Mouse (Mus musculus) embryonic facial prominence, embryonic 14.5 days (tissue): ENCODE data around the gene Mybbp1a. TPM values are rescaled to one million over a fixed set of nuclear protein-coding genes. Genes with fewer than 3 reads are reported as not detected.

ENCODE experiments used
- ATAC-seq: fragments of 200-750 bp; cut with Nextera tagmentation; 2 replicates; pipeline ENCODE4 v1.8.0; 2017; ENCODE audit warnings: low read depth, moderate number of reproducible peaks, moderate TSS enrichment
- DNase-seq: peaks from one replicate; pipeline ENCODE4 v3.0.0-alpha.2; 2015; ENCODE audit warnings: low spot score
- H3K27ac ChIP-seq: fragments of 300-500 bp; sonication (generic); replicated peaks from 2 replicates; pipeline ENCODE4 v1.5.1; 2014; ENCODE audit warnings: low read depth, mild to moderate bottlenecking, low read length, moderate library complexity
- H3K27me3 ChIP-seq: fragments of 300-500 bp; sonication (generic); replicated peaks from 2 replicates; pipeline ENCODE4 v1.6.1; 2014; ENCODE audit warnings: low read length; ENCODE audit not compliant: control insufficient read depth, insufficient read depth
- H3K36me3 ChIP-seq: fragments of 300-500 bp; sonication (generic); 2 replicates; pipeline ENCODE4 v1.6.1; 2014; ENCODE audit warnings: low read length, mixed read lengths; ENCODE audit not compliant: control insufficient read depth, insufficient read depth
- H3K4me1 ChIP-seq: fragments of 300-500 bp; sonication (generic); 2 replicates; pipeline ENCODE4 v1.6.1; 2014; ENCODE audit warnings: antibody characterized with exemption, low read length; ENCODE audit not compliant: control insufficient read depth, insufficient read depth
- H3K4me2 ChIP-seq: fragments of 300-500 bp; sonication (generic); 2 replicates; pipeline ENCODE4 v1.6.1; 2014; ENCODE audit warnings: low read depth, mild to moderate bottlenecking, low read length, moderate library complexity, mixed read lengths
- H3K4me3 ChIP-seq: fragments of 300-500 bp; sonication (generic); 2 replicates; pipeline ENCODE4 v1.5.1; 2014; ENCODE audit warnings: low read depth, mild to moderate bottlenecking, low read length
- H3K9ac ChIP-seq: fragments of 300-500 bp; sonication (generic); 2 replicates; pipeline ENCODE4 v1.6.1; 2014; ENCODE audit warnings: low read depth, mild to moderate bottlenecking, low read length, moderate library complexity, mixed read lengths
- H3K9me3 ChIP-seq: fragments of 300-500 bp; sonication (generic); 2 replicates; pipeline ENCODE4 v1.6.1; 2016; ENCODE audit warnings: low read length; ENCODE audit not compliant: control insufficient read depth
- WGBS: fragments of 180-500 bp; shearing (Covaris S2); extraction: QIAGEN DNeasy Blood & Tissue Kit; methylation state at CpG from one replicate; pipeline ENCODE4 v1.1.7; 2014; 5-methylcytosine and 5-hydroxymethylcytosine counted together
- polyA plus RNA-seq: library from polyadenylated mRNA; unstranded; fragments of >200 nt; fragmentation: Nextera tagmentation; extraction: Ambion mirVana; gene quantifications from 2 replicates; pipeline ENCODE4 v1.2.1, GENCODE M21; 2014

Gene Mybbp1a
- polyA plus RNA-seq, 1 experiment from 2014 or later = 114 TPM

- DNase-seq = no peak
- Histone ChIP-seq H3K4me3 (peak overlapping the region; percentile 62), H3K4me2 (peak overlapping the region; percentile 100), H3K9ac (0 out of 2 replicates have a peak overlapping the region, but pooled peaks have one; percentile 45), H3K27me3 (0 out of 2 replicates have a peak, but pooled peaks cover 8% of the 10 kb centered on the region), H3K9me3 (no peaks in the 10 kb centered on the region), H3K4me1 (peaks cover 7% of the 10 kb centered on the region; the same call in 1 of the 2 replicates), H3K27ac (no peak overlapping the region), H3K36me3 (no peaks in the 10 kb centered on the region)
- no peak for ATAC-seq
- 77% methylated on average over 12 of the region's 12 CpGs for WGBS
Observed at GRCm38 (mm10) chr11:72409649-72410385, 31.3 kb upstream of the Mybbp1a start.

- no peaks in the 10 kb centered on the region for H3K9me3 ChIP-seq
- H3K4me2 ChIP-seq = peak overlapping the region; percentile 100
- 0 out of 2 replicates have a peak, but pooled peaks cover 8% of the 10 kb centered on the region for H3K27me3 ChIP-seq
- H3K36me3 ChIP-seq = no peaks in the 10 kb centered on the region
- ATAC-seq = no peak
- peak overlapping the region; percentile 62 for H3K4me3 ChIP-seq
- peak overlapping the region; percentile 45 for H3K9ac ChIP-seq
- peaks cover 7% of the 10 kb centered on the region; the same call in 1 of the 2 replicates for H3K4me1 ChIP-seq
- 4% methylated on average over 25 of the region's 25 CpGs for WGBS
- no peak for DNase-seq
- no peak overlapping the region for H3K27ac ChIP-seq
Observed at GRCm38 (mm10) chr11:72410521-72411092, 30.5 kb upstream of the Mybbp1a start.

GRCm38 (mm10) chr11:72411093-72411921 lies 29.8 kb upstream of the Mybbp1a start, which contains the start of gene Smtnl2:
Smtnl2 (minus strand) TSS chr11:72411713.
- WGBS = under 1% methylated on average over 34 of the region's 86 CpGs
- ATAC-seq = peak; percentile 91
- peak within 1 kb of the TSS; percentile 39 for H3K27ac ChIP-seq
- peak within 1 kb of the TSS; percentile 73 for H3K9ac ChIP-seq
- peak within 1 kb of the TSS; percentile 62 for H3K4me3 ChIP-seq
- H3K4me1 ChIP-seq = peaks cover 7% of the 10 kb centered on the region; the same call in 1 of the 2 replicates
- no peaks in the 10 kb centered on the region for H3K9me3 ChIP-seq
- peak; percentile 91 for DNase-seq
- no peaks in the 10 kb centered on the region for H3K36me3 ChIP-seq
- H3K4me2 ChIP-seq = peak within 1 kb of the TSS; percentile 100
- H3K27me3 ChIP-seq = 0 out of 2 replicates have a peak, but pooled peaks cover 8% of the 10 kb centered on the region

- 29% methylated on average over 9 of the region's 9 CpGs for WGBS
- Histone ChIP-seq H3K27me3 (0 out of 2 replicates have a peak, but pooled peaks cover 8% of the 10 kb centered on the region), H3K27ac (no peak overlapping the region), H3K36me3 (no peaks in the 10 kb centered on the region), H3K4me1 (peaks cover 7% of the 10 kb centered on the region; the same call in 1 of the 2 replicates), H3K9me3 (no peaks in the 10 kb centered on the region), H3K9ac (peak overlapping the region; percentile 73), H3K4me3 (peak overlapping the region; percentile 62), H3K4me2 (peak overlapping the region; percentile 100)
- ATAC-seq (no peak), DNase-seq (no peak)
Observed at GRCm38 (mm10) chr11:72411945-72412344, 29.2 kb upstream of the Mybbp1a start.

GRCm38 (mm10) chr11:72413016-72413415 lies 28.1 kb upstream of the Mybbp1a start:
- Histone ChIP-seq H3K4me1 (peaks cover 7% of the 10 kb centered on the region; the same call in 1 of the 2 replicates), H3K9ac (no peak overlapping the region), H3K27me3 (0 out of 2 replicates have a peak, but pooled peaks cover 8% of the 10 kb centered on the region), H3K9me3 (no peaks in the 10 kb centered on the region), H3K4me2 (no peak overlapping the region), H3K4me3 (no peak overlapping the region), H3K27ac (no peak overlapping the region; the same call in 1 of the 2 replicates), H3K36me3 (no peaks in the 10 kb centered on the region)
- WGBS = 57% methylated on average over 7 of the region's 7 CpGs
- DNase-seq (peak; percentile 56), ATAC-seq (no peak)

- Histone ChIP-seq H3K9me3 (no peaks in the 10 kb centered on the region), H3K4me1 (peaks cover 7% of the 10 kb centered on the region; the same call in 1 of the 2 replicates), H3K36me3 (no peaks in the 10 kb centered on the region), H3K27me3 (0 out of 2 replicates have a peak, but pooled peaks cover 8% of the 10 kb centered on the region), H3K9ac (no peak overlapping the region), H3K4me3 (no peak overlapping the region), H3K4me2 (no peak overlapping the region), H3K27ac (no peak overlapping the region; the same call in 1 of the 2 replicates)
- ATAC-seq (no peak), DNase-seq (no peak)
- 72% methylated on average over 4 of the region's 5 CpGs for WGBS
Observed at GRCm38 (mm10) chr11:72413601-72414190, 27.5 kb upstream of the Mybbp1a start.

GRCm38 (mm10) chr11:72415155-72415554 lies 26.0 kb upstream of the Mybbp1a start:
- no peak overlapping the region for H3K4me3 ChIP-seq
- 76% methylated on average over 8 of the region's 8 CpGs for WGBS
- no peak overlapping the region for H3K9ac ChIP-seq
- H3K36me3 ChIP-seq = no peaks in the 10 kb centered on the region
- peaks cover 5% of the 10 kb centered on the region; the same call in 1 of the 2 replicates for H3K4me1 ChIP-seq
- no peak overlapping the region for H3K4me2 ChIP-seq
- no peak overlapping the region for H3K27ac ChIP-seq
- no peak for DNase-seq
- no peaks in the 10 kb centered on the region for H3K9me3 ChIP-seq
- ATAC-seq = no peak
- 0 out of 2 replicates have a peak, but pooled peaks cover 3% of the 10 kb centered on the region for H3K27me3 ChIP-seq

GRCm38 (mm10) chr11:72416666-72417065 lies 24.5 kb upstream of the Mybbp1a start:
- WGBS = 87% methylated on average over 5 of the region's 5 CpGs
- Histone ChIP-seq H3K27ac (no peak overlapping the region), H3K4me2 (no peak overlapping the region), H3K9ac (no peak overlapping the region), H3K36me3 (no peaks in the 10 kb centered on the region), H3K27me3 (no peaks in the 10 kb centered on the region), H3K4me1 (no peaks in the 10 kb centered on the region), H3K9me3 (no peaks in the 10 kb centered on the region), H3K4me3 (no peak overlapping the region)
- ATAC-seq (no peak), DNase-seq (no peak)
